Mouse (Mus musculus) megakaryocyte, embryonic 14.5 days (primary cell): Measurements from ENCODE around the gene Uba5.

ENCODE experiments used
- FLI1 ChIP-seq: IDR thresholded peaks from 2 replicates; pipeline ENCODE4 v1.6.1; 2012; ENCODE audit warnings: low read length, inconsistent platforms, mixed read lengths
- GATA1 ChIP-seq: IDR thresholded peaks from 3 replicates; pipeline ENCODE4 v1.6.1; 2012; ENCODE audit warnings: mixed read lengths, low read length, inconsistent platforms, borderline replicate concordance

DNA sequence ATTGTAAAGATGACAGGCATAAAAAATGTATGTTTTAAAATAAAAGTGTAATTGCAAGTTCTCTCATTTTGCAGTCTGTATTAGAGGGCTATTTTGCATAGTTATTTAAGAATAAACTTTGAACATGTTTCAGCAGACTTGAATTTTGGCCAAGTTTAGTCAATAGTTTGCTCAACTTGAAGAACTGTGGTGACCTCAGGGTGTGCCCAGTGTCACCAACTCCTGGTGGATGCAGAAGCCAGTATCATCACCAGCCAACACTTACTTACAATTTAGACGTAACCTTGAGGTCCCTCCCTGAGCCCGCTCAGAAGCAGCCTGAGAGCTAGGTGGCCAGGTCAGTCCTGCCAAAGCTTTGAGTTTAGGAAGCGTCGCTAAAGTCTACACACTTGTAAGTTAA lies 19.3 kb downstream of the Uba5 start:
- TF ChIP-seq GATA1 (no peak), FLI1 (no peak)
